Mouse (Mus musculus) brain, adult 2 months (tissue): ENCODE measurements around the gene Grk4.
A peak's percentile ranks its signal among the peaks of the same experiment; 100 is the strongest.

Experiments used
- DNase-seq: peaks from one replicate; pipeline ENCODE4 v3.0.0; 2011; ENCODE audit warnings: low read depth, low spot score

Gene Grk4

DNA sequence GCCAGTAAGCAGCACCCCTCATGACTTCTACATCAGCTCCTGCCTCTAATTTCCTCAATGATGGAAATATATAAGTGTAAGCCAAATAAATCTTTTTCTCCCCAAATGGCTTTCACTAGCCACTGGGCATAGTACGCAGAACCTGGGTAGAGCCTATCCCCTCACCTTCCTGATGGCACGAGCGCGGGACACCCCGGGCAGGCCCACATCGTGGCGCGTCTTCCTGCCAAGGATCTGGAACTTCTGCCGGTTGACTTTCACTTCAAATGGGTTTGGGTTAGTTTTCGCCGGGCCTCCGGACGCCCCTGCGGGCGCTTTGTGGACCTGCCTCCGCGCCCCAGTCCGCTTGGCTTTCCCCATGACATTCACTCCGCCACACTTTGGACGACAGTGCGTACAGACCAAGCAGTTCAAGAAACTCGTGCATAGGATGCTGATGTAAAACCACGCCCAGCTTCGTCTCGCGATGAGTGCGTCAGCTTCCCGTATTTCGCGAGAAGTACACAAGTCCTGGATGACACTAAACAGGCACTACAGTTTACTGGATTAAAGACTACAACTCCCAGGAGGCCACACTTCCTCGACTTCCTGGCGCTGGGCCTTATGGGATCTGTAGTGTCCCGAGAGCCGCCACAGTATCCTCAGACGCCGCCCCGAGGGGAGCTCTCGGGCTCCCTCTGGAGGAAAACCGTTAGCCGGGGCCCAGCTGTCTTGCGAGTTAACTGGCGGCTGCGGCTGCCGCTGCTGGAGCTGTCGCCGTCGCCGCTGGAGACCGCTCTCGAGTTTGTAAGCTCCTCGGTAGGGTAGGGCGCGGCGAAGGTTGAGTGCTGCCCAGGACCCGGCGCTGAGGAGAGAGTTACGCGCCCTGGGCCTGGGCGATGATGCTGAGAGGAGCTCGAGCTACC, at the start of gene Grk4, which contains the start of gene Nop14:
Gene Grk4, plus strand, starts transcription at position 694 of the 905 bp plus-strand sequence.
Gene Nop14, minus strand, starts transcription at position 463 of the 905 bp plus-strand sequence.
- peak; percentile 100 for DNase-seq

DNA sequence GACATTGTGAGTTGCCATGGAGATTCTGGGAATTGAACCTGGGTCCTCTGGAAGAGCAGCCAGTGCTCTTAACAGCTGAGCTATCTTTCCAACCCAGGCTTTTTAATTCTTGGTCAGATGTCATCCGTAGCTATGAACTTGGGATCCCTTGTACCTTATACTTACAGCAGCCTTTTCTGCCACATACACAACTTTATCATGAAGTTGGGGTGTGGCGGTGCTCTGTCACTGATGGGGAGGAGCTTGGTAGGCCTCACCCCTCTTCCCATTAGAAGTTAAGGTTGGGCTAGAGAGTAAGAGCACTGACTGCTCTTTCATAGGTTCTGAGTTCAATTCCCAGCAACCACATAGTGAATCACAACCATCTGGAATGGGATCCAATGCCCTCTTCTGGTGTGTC, 27.2 kb upstream of the Grk4 start:
- DNase-seq, result no peak

DNA sequence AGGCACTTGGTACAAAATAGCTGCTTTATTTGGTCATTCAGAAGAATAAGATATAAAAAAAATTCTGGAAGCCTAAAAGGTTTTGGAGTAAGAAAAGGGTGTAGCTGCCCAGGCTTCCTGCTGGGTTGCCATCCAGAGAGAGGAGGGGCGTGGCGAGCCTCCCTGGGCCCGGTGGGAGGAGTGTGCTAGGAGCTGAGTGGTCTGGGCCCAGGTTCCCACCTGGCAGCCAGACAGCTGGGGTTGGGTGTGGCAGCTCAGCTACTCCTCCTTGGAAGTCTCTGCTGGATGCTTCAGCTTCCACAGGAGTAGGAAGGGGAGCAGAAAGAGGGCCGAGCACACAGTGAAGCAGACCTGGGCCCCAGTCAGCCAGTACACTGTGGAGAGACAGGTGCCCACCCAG, 26.5 kb upstream of the Grk4 start:
- DNase-seq, result peak; percentile 26

DNA sequence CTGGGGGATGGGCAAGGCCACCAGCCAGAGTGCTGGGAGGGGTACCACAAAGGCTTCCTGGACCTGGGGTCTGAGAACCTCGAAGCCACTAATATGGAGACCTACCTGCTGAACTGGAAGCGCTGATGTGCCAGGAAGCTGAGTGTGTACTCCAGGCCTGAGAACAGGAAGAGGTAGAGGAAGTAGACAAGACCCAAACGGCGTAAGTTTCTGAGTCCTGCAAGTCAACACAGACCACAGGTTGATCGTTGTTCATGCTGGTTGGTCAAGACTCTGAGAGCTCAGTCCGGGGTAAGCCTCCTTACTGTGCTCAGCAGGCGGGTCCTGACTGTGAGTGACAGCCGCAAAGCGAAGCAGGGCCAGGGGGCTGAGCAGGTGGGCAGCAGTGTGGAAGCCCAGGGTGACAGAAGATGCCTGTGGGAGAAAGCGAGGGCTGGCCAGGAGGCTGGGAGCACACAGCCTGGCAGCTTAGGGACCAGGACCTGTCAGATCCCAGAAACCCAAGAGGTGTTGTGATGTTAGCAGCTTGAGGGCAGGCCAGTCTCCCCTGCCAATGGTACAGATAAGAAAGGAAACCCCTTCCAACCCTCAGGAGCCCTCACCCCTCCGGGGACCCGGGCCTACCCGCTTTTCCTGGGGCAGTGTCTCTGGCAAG, 25.3 kb upstream of the Grk4 start:
- DNase-seq, result no peak

DNA sequence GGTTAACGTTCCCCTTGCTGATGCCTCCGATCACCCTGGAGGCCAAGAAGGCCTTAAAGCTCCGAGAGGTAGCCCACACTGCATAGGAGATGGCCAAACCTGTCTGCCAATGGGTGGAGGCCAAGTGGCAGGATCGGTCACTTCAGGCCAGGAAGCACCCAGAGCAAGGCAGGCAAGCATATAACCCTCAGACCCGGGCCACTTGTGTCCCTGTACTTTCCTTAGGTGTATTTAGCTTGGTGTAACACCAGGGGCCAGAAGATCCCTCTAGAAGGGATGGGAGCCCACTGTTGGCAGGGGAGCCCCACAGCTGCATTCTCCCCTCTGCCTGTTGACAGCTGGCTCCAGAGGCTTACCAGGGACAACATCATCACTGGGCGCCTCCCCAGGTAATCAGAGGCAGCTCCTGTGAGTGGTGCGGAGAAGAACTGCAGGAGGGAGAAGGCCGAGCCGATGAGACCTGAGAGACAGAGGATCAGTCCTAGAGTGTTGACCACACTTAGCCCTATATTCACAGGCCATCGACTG, 24.4 kb upstream of the Grk4 start:
- peak; percentile 35 for DNase-seq

DNA sequence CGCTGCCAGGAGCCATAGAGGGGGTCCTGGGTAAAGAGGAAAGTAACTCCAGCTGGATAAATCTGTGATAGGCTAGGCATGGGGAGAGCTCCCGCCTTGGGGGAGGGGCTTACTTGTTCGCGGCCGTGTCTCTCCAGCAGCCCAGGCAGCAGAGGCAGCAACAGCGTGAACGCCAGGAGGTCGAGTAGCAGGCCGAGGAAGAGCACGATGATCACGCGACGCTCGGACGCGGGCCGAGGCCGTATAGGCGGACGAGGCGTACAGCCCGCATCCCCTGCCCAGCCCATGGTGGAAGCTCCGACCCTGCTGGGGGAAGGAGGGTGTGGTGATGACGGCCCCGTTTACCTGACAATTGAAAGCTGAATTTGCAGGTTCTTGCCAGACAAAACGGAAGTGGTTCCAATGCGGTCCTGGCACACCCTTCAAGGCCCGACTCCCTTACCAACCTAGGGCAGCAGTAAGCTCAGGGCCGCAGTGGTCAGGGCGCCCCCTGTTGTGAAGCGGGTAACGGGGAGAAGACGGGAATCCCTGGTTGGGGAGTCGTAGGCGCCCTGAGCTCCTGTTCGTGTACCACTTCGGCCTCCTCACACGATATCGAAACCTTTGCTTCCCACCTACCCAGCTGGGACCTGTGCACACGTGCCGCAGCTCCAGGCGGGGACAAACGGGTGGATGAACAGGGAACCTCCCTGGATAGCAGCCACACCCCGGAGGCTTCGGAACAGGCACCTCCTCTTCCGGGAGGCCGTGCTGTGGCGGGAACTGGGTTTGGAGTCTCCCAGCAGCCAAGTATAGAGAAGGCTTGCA, 23.5 kb upstream of the Grk4 start, which contains the start of gene Mfsd10:
Gene Mfsd10, minus strand, starts transcription at position 732 of the 807 bp plus-strand sequence.
- DNase-seq, result peak; percentile 93

DNA sequence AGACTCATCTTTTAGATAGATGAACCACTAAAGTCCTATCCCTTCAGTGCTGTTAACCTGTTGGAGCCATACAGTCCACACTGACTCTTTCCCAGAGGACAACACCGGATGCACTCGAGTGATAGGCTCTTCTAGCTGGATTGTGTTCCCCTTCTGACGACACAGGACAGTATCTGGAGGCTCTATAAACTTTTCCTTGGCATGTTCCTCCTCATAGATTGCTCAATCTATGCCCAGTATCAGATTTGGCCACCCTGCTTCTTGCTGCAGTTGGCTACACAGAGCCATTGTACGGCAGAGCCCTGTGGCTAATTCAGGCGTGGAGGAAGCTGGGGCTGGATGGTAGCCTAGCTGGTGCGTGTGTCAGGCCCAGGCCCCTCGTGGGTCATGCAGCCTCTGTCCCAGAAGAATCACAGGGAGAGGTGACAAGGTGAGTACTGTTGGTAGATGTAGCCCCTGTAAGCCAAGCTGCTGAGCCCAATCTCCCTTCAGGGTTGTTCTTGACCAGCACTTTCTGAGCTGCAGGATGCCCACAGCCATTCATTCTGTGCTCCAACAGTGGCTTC, 22.5 kb upstream of the Grk4 start:
- DNase-seq, result no peak

DNA sequence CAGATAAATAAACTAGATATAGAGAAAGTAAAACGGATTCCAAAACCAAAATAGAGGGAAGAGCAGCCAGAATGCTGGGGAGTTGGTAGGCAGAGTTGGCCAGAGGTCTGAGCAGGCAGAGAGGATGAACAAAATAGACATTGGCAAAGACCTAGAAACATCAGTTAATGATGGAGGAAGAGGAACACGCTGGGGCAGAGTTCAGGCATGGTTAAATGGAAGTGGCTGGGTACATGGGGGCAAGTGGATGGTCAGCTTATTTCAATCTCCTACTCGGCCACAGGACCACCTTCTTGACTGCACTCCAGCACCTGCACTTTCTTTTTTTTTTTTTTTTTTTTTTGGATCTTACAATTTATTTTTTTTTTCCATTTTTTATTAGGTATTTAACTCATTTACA, 18.2 kb upstream of the Grk4 start:
- no peak for DNase-seq

DNA sequence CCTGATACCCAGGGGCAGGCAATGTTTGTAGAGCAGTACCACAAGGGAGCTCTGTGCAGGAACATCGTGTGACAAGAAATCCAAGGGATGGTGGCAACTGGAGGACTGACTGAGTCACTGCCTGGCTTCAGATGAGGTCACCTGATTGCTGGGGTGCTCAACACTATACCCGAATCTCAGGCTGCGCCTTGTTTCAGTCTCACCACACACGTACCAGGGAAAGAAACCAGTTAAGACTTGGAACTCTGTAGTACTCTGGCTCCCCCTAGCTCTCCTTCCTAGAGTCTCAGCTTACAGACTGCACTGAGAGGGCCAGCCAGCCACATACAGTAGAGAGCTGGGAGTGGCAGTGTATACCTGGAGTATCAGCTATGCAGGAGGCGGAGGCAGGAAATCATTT, 17.2 kb upstream of the Grk4 start:
- peak; percentile 91 for DNase-seq

DNA sequence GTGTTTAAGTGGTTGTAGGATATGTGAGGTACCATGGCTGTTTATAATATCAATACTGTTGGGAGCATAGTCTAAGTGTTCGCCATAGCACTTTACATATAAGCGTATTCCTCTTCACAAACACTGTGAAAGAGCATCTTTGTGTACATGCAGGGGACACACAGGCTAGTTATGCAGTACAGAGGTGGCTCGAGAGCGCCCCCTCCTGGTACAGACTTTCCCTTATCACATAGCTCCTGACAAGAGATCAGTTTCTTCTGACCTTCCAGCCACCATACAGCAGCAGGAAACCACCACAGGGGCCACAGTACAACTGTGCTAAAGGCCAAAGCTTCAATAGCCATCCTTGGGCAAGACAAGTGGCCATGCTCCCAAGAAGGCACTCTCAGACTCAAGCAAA, 12.6 kb upstream of the Grk4 start:
- DNase-seq, result peak; percentile 79

DNA sequence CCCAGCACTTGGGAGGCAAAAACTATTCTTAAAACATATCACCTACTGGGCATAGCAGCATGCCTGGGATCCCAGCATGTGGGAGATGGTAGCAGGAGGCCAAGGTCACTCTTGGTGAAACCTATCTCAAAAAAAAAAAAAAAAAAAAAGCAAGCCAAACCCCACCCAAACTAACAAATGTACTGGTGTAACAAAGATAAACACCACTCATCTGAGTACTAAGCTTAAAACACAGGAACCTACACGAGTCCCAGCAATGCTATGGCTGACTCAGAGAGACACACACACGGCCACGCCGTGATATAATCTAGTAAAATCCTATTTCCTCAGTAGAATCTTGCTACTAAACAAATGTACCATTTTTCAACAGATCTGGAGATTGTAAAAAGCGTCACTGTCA, 7.2 kb upstream of the Grk4 start:
- DNase-seq, result no peak

DNA sequence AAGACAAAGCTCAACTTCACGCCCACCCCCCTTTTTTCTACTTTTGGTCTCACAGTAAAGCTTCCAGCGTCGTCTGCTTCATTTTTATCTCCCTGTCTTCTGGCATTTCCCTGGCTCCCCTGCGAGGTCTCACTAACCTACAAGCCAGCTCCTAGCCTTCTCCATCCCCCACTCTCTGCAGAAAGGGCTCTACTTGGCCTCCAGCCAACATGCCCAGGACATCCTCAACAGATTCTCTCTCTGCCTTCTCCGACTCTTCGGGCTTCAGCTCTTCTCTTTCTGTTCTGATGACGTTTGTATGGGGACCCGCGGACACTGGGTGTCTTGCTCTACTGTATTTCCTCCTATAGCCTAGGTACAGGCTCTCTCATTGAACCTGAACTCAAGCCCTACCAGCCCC, 5.3 kb upstream of the Grk4 start:
- DNase-seq, result no peak

DNA sequence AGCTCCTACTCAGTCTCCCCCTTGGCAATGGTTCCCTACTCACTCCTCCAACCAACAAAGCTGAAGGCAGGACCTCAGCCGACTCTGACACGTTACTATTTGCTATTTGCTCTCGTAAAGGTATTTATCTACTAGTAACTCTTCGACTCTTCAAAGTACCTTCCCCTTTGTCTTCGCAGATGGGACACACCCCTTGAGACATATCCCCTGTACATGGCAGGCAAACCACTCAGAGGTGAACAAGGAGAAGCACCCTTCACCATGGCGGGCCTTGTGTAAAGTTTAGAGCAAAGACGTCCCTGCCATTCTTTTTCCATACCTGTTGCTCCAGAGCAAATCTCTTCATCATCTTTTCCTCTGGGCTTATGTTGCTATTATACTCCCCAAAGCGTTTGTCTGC, 2.6 kb upstream of the Grk4 start:
- DNase-seq, result no peak

DNA sequence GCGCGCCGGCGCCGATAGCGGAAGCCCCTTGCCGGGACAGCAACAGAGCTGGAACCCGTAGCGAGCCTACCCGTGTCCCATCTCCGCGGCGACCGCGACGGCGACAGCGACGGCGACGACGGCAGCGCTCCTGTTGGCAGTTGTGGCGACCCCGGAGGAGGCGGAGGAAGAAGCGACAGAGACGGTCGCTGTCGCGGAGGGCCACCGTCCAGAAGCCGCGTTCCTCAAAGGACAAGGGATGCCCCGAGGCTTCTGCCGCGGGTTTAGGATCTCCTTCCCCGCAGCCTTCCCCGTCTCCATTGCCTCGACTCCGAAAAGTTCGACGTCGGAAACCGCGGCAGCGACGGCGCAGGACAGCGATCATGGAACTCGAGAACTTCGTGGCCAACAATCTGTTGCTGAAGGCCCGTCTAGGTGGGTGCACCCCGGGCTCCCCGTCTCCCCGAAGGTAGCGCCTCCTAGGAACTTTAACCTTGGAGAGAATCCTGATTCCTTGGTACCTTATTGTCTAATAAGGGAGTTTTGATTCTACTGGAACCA, 482 bp downstream of the Grk4 start:
- no peak for DNase-seq

DNA sequence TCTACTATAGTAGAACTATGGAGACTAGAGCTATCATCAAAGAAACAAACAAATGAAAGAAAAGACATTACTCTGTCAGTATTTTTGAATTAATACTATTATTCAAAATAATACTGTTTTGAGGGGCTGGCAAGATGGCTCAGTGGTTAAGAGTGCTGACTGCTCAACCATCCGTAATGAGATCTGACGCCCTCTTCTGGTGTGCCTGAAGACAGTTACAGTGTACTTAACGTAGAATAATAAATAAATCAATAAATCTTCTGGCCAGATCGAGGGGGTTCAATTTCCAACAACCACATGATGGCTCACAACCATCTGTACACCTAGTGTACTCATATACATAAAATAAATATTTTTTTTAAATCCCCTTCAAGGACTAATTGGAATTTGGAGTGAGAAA, 1.7 kb downstream of the Grk4 start:
- DNase-seq, result no peak

DNA sequence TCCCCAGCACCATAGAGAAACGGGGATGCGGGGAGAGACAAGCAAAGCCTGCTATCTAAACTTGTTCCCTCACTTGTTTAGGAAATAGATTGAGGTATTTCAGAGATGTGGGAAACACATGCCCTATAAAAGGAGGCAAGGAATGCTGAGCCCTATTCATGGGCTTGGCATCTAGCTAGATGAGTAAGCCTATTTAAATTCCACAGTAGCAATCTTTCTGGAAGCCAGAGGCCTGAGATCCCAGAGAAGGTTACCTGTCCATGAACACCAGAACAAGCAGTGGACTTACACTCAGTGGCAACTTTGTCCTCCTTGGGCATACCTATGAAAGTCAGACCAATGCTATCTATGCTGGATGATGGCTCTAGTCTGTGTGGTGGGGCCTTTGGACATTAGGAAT, 3.1 kb downstream of the Grk4 start:
- no peak for DNase-seq

DNA sequence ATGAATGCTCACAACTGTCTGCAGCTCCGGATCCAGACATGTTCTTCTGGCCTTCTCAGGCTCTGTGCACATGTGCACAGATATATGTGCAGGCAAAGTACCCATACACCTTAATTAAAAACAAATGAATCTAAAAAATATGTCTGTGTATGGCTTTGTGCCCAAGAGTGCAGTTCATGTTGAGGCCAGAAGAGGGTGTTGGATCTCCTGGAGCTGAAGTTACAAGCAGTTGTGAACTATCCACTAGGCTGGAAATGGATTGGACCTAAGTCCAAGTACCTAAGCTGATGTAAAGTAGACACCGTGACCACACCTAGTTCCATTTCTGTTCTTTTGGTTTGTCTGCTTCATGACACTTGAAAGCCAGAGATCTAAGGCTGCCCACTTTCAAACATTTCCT, 9.3 kb downstream of the Grk4 start:
- DNase-seq, result no peak

DNA sequence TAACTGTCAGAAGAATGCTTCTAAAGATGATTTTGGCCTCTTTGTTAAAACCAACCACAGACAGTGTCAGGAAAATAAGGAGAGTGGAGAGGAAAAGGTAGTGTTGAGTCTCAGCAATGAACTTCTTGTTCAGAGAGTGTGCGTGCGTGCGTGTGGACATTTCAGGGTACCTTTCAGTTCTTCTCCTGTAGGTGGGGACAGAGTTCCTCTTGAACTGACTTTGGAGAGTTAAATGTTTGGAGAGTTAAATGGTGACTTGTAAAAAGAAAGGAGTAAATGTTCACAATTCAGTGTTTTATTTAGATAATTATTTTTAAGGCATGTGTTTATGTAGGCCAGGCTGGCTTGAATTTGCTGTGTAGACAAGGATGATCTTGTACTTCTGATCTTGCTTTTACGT, 10.1 kb downstream of the Grk4 start:
- DNase-seq, result no peak

DNA sequence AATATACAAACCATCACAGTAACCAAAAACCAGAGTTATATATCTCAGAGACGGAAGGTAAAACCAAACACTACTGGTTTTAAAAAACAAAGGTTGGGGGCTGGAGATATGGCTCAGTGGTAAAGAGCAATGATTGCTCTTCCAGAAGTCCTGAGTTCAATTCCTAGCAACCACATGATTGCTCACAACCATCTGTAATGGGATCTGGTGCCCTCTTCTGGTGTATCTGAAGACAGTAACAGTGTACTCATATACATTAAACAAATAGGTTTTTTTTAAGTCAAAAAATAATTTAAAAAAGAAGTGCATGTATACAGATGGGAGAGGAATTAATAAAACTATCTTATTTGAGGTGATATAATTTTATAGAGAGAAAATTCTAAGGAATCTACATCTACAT, 29.7 kb downstream of the Grk4 start:
- DNase-seq, result no peak

DNA sequence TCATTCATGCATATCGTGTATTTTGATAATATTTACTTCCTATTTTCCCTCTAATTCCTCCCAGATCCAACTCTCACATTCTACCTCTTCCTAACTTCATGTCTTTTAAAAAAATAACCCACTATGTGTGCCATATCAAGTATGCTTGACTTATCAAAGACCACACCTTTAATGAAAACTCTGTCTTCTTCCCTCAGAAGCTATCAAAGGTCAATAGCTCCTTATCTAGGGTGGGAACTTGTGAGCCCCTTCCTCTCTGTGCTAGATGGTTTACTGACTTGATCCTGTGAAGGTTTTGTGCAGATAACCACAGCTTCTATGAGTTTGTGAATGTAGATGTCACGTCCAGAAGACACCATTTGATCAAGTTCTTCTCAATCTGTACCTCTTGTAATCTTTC, 32.6 kb downstream of the Grk4 start:
- no peak for DNase-seq

DNA sequence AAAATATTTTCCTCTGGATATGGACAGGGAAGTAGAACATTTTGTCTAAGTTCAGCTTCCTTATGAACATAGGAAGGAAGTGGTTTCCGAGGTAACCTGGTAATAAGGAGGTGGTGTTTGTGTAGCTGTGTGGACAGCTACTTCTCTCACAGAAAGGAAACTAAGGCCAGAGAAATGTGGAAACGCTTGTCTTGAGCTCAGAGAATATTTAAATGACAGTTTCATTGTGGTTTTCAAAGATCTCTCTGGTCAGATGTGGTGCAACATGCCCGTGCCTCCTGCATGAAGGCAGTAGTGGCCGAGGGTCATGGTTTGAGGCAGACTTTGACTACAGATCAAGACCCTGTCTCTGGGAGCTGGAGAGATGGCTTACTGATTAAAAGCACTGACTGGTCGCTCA, 35.3 kb downstream of the Grk4 start:
- peak; percentile 3 for DNase-seq
